Mouse (Mus musculus): ENCODE measurements at regions not wholly inside any gene's neighbourhood (a gene's known extent, or its start where the extent isn't known, plus 50 kb on each side); places are given as distances from the start of the nearest gene placed in this dataset.

DNA sequence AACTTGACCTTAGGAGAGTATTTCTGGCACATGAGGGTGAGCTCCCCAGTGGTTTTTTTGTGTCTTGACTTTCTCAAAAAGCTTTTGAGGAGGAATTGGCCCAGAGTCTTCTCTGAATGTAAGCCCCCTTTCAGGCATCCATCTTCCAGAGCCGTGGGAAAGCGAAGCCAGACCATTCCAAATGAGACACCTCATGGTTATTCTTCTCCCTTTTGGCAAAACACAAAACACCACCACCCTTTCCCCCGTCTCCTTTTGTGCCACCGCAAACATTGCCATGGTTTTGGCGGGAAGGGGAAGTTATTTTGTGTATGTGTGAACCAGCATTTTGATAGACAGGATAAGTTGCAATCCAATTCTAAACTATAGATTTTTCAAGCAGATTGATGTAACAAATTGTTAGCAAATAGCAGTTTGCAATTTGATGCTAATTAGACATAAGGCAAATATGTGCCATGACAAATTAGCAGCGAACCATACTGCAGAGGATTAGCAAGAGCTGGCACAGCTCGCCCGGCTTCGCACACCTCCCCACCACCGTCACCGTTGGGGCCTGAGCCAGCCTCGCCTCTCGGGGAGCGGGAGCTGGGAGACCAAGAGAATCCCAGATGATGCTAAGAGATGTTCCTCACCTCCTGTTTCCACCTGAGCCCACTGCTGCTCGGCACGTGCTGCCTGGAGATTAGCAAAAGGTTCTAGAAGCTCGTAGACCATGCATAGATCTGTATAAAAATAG, 404.9 kb upstream of the Zfp507 start:
- no peaks in the 10 kb centered on the region for H3K9me3 ChIP-seq (ENCODE audit: control insufficient read depth)
- WGBS: 90% methylated on average over 17 of the region's 17 CpGs
- ATAC-seq: no peak

DNA sequence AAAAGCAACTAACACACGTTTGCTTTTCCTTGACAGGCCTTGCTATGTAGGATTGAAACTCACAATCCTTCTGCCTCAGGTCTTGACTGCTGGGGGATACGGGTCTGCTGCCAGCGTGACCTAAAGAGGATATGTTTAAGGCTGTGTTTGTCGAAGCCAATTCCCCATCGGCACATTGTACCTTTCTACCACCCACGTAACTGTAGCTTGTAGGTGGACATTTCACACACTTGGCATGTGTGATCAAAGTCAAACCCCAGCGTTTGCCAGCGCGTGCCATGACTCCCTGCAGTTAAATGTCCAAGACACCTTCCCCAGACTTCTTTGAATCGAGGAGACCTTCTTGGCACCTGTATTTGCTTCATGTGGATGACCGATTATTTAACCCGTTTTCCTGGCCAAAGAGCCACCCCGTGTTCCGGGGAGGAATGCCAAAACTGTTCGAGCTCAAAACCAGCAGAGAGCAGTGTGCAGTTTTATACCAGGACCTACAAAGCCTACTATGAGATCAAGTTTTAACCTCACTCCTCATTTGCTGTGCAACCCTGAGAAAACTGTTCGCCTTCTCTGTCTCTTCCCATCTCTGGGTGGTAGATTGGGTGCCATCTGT, 395.4 kb upstream of the Zfp507 start:
- Histone ChIP-seq H3K4me1 (replicated peaks; ENCODE audit: control insufficient read depth, insufficient read depth, low read length) (no peaks in the 10 kb centered on the region), H3K4me2 (replicated peaks; ENCODE audit: low read depth) (no peak overlapping the region), H3K9me3 (ENCODE audit: control insufficient read depth) (no peaks in the 10 kb centered on the region), H3K36me3 (ENCODE audit: control insufficient read depth, insufficient read depth) (no peaks in the 10 kb centered on the region), H3K27me3 (replicated peaks; ENCODE audit: control insufficient read depth, insufficient read depth, low read length) (no peaks in the 10 kb centered on the region), H3K27ac (ENCODE audit: low read depth, low read length) (no peak overlapping the region), H3K9ac (ENCODE audit: low read depth, low read length) (no peak overlapping the region), H3K4me3 (ENCODE audit: low read depth, low read length) (no peak overlapping the region)
- WGBS: 89% methylated on average over 16 of the region's 16 CpGs
- no peak for TF ChIP-seq CTCF (IDR thresholded peaks at IDR 0.05; ENCODE audit: low read depth)
- ATAC-seq: no peak

More for the DNA sequence above, 404.9 kb upstream of the Zfp507 start:
- no peak overlapping the region for H3K4me2 ChIP-seq (replicated peaks; ENCODE audit: low read depth)
- H3K4me1 ChIP-seq (replicated peaks; ENCODE audit: control insufficient read depth, insufficient read depth, low read length): no peaks in the 10 kb centered on the region
- no peaks in the 10 kb centered on the region for H3K36me3 ChIP-seq (ENCODE audit: control insufficient read depth, insufficient read depth)
- H3K27ac ChIP-seq (ENCODE audit: low read depth, low read length): no peak overlapping the region
- no peak overlapping the region for H3K9ac ChIP-seq (ENCODE audit: low read depth, low read length)
- H3K4me3 ChIP-seq (ENCODE audit: low read depth, low read length): no peak overlapping the region
- no peaks in the 10 kb centered on the region for H3K27me3 ChIP-seq (replicated peaks; ENCODE audit: control insufficient read depth, insufficient read depth, low read length)
- TF ChIP-seq CTCF (IDR thresholded peaks at IDR 0.05; ENCODE audit: low read depth): no peak

DNA sequence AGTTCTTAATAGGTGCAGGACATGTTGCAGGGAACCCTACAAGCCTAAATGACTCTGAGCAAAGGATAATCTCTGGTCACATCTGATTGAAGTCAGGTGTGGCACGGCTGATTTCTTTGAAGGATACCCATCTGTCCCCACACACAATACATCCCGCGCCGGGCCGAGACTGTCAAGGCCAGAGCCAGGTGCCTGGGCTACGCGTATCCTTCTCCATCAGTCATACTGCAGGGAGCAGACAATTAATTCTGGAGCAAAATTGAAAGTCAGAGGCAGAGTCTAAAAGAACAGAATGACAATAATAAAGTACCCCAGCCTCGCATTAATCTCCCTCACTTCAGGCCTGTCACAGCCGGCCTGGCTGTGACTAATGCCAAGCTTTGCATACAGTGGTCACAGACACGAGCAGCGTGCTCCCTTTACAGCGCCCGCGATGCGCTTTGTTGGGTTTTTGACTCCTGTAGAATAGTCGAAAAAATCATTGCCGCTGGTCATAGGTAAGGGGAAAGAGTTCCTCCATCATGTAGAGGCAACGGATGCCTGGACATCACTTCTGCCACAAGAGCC, 393.4 kb upstream of the Zfp507 start:
- H3K27me3 ChIP-seq (replicated peaks; ENCODE audit: control insufficient read depth, insufficient read depth, low read length): no peaks in the 10 kb centered on the region
- 86% methylated on average over 18 of the region's 18 CpGs for WGBS
- no peak overlapping the region for H3K9ac ChIP-seq (ENCODE audit: low read depth, low read length)
- TF ChIP-seq CTCF (IDR thresholded peaks at IDR 0.05; ENCODE audit: low read depth): no peak
- no peaks in the 10 kb centered on the region for H3K4me1 ChIP-seq (replicated peaks; ENCODE audit: control insufficient read depth, insufficient read depth, low read length)
- no peak for ATAC-seq
- H3K27ac ChIP-seq (ENCODE audit: low read depth, low read length): no peak overlapping the region
- H3K36me3 ChIP-seq (ENCODE audit: control insufficient read depth, insufficient read depth): no peaks in the 10 kb centered on the region
- no peak overlapping the region for H3K4me3 ChIP-seq (ENCODE audit: low read depth, low read length)
- no peaks in the 10 kb centered on the region for H3K9me3 ChIP-seq (ENCODE audit: control insufficient read depth)
- H3K4me2 ChIP-seq (replicated peaks; ENCODE audit: low read depth): no peak overlapping the region

DNA sequence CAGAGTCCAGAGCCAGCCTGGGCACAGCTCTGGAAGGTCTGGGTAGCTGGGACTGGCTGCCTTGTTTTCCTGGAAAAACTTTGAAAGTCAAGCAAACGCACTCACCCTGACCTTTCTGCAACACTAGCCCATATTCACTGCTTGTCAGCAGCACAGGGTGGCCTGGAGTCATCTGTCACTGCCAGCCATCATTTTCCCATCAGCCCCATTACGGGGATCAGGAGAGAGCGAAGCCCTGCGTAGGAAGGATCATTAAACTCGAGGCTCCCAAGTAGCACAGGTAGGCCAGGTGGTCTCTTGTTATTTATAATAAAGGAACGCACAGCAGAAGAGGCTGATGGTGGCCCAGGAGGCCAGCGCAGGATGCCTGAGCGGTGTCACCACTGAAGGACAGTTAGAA, 389.8 kb upstream of the Zfp507 start:
- no peaks in the 10 kb centered on the region for H3K9me3 ChIP-seq (ENCODE audit: control insufficient read depth)
- no peaks in the 10 kb centered on the region for H3K4me1 ChIP-seq (replicated peaks; ENCODE audit: control insufficient read depth, insufficient read depth, low read length)
- 71% methylated on average over 8 of the region's 8 CpGs for WGBS
- no peak overlapping the region for H3K27ac ChIP-seq (ENCODE audit: low read depth, low read length)
- H3K27me3 ChIP-seq (replicated peaks; ENCODE audit: control insufficient read depth, insufficient read depth, low read length): no peaks in the 10 kb centered on the region
- H3K4me2 ChIP-seq (replicated peaks; ENCODE audit: low read depth): no peak overlapping the region
- no peak for ATAC-seq
- H3K9ac ChIP-seq (ENCODE audit: low read depth, low read length): no peak overlapping the region
- H3K36me3 ChIP-seq (ENCODE audit: control insufficient read depth, insufficient read depth): no peaks in the 10 kb centered on the region
- no peak for TF ChIP-seq CTCF (IDR thresholded peaks at IDR 0.05; ENCODE audit: low read depth)
- no peak overlapping the region for H3K4me3 ChIP-seq (ENCODE audit: low read depth, low read length)

DNA sequence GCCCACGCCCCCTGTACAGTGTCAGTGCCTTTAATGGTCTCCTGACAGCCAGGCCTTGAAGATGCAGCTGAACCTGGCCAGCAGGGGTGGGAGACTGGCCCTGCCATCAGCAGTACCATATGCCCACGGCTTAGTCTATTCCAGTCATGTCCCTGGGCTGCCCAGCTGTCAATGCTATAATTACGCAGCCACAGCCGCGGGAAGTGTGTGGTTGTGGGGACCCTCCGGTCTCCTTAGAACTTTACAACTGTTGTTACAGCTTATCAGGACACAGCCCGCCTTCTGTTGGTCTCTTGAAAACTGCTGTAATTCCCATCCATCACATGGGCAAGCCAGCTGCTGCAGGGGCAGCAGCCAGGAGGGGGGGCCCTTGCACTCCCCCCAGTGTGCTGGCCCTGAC, 375.1 kb upstream of the Zfp507 start:
- H3K4me3 ChIP-seq (ENCODE audit: low read depth, low read length): no peak overlapping the region
- H3K9me3 ChIP-seq (ENCODE audit: control insufficient read depth): no peaks in the 10 kb centered on the region
- H3K27ac ChIP-seq (ENCODE audit: low read depth, low read length): no peak overlapping the region
- H3K36me3 ChIP-seq (ENCODE audit: control insufficient read depth, insufficient read depth): no peaks in the 10 kb centered on the region
- H3K4me1 ChIP-seq (replicated peaks; ENCODE audit: control insufficient read depth, insufficient read depth, low read length): no peaks in the 10 kb centered on the region
- no peak for TF ChIP-seq CTCF (IDR thresholded peaks at IDR 0.05; ENCODE audit: low read depth)
- H3K4me2 ChIP-seq (replicated peaks; ENCODE audit: low read depth): no peak overlapping the region
- no peak for ATAC-seq
- no peak overlapping the region for H3K9ac ChIP-seq (ENCODE audit: low read depth, low read length)
- 31% methylated on average over 7 of the region's 7 CpGs for WGBS
- H3K27me3 ChIP-seq (replicated peaks; ENCODE audit: control insufficient read depth, insufficient read depth, low read length): no peaks in the 10 kb centered on the region

DNA sequence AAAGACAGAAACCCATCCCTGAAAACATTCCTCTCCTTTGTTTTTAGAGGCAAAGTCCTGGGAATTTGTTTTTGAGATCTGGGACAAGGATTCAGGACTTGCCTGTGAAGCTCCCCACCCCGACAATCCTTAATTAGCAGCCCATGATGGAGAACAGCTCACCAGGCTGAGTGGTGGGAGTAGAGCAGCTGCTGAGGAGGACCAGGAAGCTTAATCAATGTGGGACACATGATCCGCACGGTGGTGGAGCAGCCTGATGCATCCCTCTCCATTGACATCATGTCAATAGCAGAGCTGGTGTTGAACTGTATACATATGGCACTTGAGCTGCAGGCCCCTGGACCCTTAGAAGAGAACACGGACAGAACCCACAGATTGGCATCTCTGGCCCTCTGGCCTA, 372.5 kb upstream of the Zfp507 start:
- TF ChIP-seq CTCF (IDR thresholded peaks at IDR 0.05; ENCODE audit: low read depth): no peak
- 87% methylated on average over 4 of the region's 4 CpGs for WGBS
- H3K36me3 ChIP-seq (ENCODE audit: control insufficient read depth, insufficient read depth): no peaks in the 10 kb centered on the region
- H3K4me1 ChIP-seq (replicated peaks; ENCODE audit: control insufficient read depth, insufficient read depth, low read length): no peaks in the 10 kb centered on the region
- H3K4me3 ChIP-seq (ENCODE audit: low read depth, low read length): no peak overlapping the region
- no peak overlapping the region for H3K27ac ChIP-seq (ENCODE audit: low read depth, low read length)
- H3K27me3 ChIP-seq (replicated peaks; ENCODE audit: control insufficient read depth, insufficient read depth, low read length): no peaks in the 10 kb centered on the region
- no peak for ATAC-seq
- H3K9ac ChIP-seq (ENCODE audit: low read depth, low read length): no peak overlapping the region
- no peaks in the 10 kb centered on the region for H3K9me3 ChIP-seq (ENCODE audit: control insufficient read depth)
- H3K4me2 ChIP-seq (replicated peaks; ENCODE audit: low read depth): no peak overlapping the region
